Mouse (Mus musculus): Measurements from ENCODE around the gene Prr22. TPM values are rescaled to one million over a fixed set of nuclear protein-coding genes. Genes with fewer than 3 reads are reported as not detected.

The Prr22 gene
- polyA plus RNA-seq, 1 experiment from 2014 or later: 1.0 TPM

Other genes with a start within 250 kb of the Prr22 start
- 0.28 and 0.62 TPM in 2 replicates for gene Gm20219, start 215.9 kb upstream of the Prr22 start, polyA plus RNA-seq (2014; fragmentation: Nextera tagmentation; extraction: Ambion mirVana)
- gene Safb2, start 185.7 kb upstream of the Prr22 start, polyA plus RNA-seq (2014; fragmentation: Nextera tagmentation; extraction: Ambion mirVana): 47.7 and 48.0 TPM in 2 replicates
- 65.9 and 77.3 TPM in 2 replicates for gene Safb, start 185.4 kb upstream of the Prr22 start, polyA plus RNA-seq (2014; fragmentation: Nextera tagmentation; extraction: Ambion mirVana)
- 284 and 290 TPM in 2 replicates for gene 2410015M20Rik, start 160.5 kb upstream of the Prr22 start, polyA plus RNA-seq (2014; fragmentation: Nextera tagmentation; extraction: Ambion mirVana)
- 1,303 and 1,414 TPM in 2 replicates for gene Rpl36, start 156.8 kb upstream of the Prr22 start, polyA plus RNA-seq (2014; fragmentation: Nextera tagmentation; extraction: Ambion mirVana)
- gene Lonp1, start 143.4 kb upstream of the Prr22 start, polyA plus RNA-seq (2014; fragmentation: Nextera tagmentation; extraction: Ambion mirVana): 54.1 and 62.2 TPM in 2 replicates
- 0.20 and 0.42 TPM in 2 replicates for gene Catsperd, start 142.1 kb upstream of the Prr22 start, polyA plus RNA-seq (2014; fragmentation: Nextera tagmentation; extraction: Ambion mirVana)
- 65.9 and 66.2 TPM in 2 replicates for gene Ranbp3, start 97.0 kb upstream of the Prr22 start, polyA plus RNA-seq (2014; fragmentation: Nextera tagmentation; extraction: Ambion mirVana)
- 651 and 677 TPM in 2 replicates for gene Ndufa11, start 52.5 kb upstream of the Prr22 start, polyA plus RNA-seq (2014; fragmentation: Nextera tagmentation; extraction: Ambion mirVana)
- 11.9 and 13.4 TPM in 2 replicates for gene Vmac, start 52.2 kb upstream of the Prr22 start, polyA plus RNA-seq (2014; fragmentation: Nextera tagmentation; extraction: Ambion mirVana)
- 4.6 and 5.2 TPM in 2 replicates for gene Nrtn, start 12.7 kb upstream of the Prr22 start, polyA plus RNA-seq (2014; fragmentation: Nextera tagmentation; extraction: Ambion mirVana)
- gene Dus3l, start 5.5 kb upstream of the Prr22 start, polyA plus RNA-seq (2014; fragmentation: Nextera tagmentation; extraction: Ambion mirVana): 28.4 and 32.1 TPM in 2 replicates
- gene Rfx2, start 60.8 kb downstream of the Prr22 start, polyA plus RNA-seq (2014; fragmentation: Nextera tagmentation; extraction: Ambion mirVana): 3.2 and 3.3 TPM in 2 replicates
- gene Acsbg2, start 104.2 kb downstream of the Prr22 start, polyA plus RNA-seq (2014; fragmentation: Nextera tagmentation; extraction: Ambion mirVana): not detected in 2 replicates
- gene 1700061G19Rik, start 105.2 kb downstream of the Prr22 start, polyA plus RNA-seq (2014; fragmentation: Nextera tagmentation; extraction: Ambion mirVana): 0.26 and 0.44 TPM in 2 replicates
- 14.2 and 20.1 TPM in 2 replicates for gene Mllt1, start 165.2 kb downstream of the Prr22 start, polyA plus RNA-seq (2014; fragmentation: Nextera tagmentation; extraction: Ambion mirVana)
- gene Acer1, start 211.9 kb downstream of the Prr22 start, polyA plus RNA-seq (2014; fragmentation: Nextera tagmentation; extraction: Ambion mirVana): not detected in 2 replicates
- gene Clpp, start 220.1 kb downstream of the Prr22 start, polyA plus RNA-seq (2014; fragmentation: Nextera tagmentation; extraction: Ambion mirVana): 124 and 130 TPM in 2 replicates
- gene Alkbh7, start 227.1 kb downstream of the Prr22 start, polyA plus RNA-seq (2014; fragmentation: Nextera tagmentation; extraction: Ambion mirVana): 49.4 and 50.8 TPM in 2 replicates
- gene Pspn, start 229.8 kb downstream of the Prr22 start, polyA plus RNA-seq (2014; fragmentation: Nextera tagmentation; extraction: Ambion mirVana): 0.50 and 0.72 TPM in 2 replicates
- 40.0 and 41.3 TPM in 2 replicates for gene Gtf2f1, start 241.0 kb downstream of the Prr22 start, polyA plus RNA-seq (2014; fragmentation: Nextera tagmentation; extraction: Ambion mirVana)
- gene Gm17949, start 241.2 kb downstream of the Prr22 start, polyA plus RNA-seq (2014; fragmentation: Nextera tagmentation; extraction: Ambion mirVana): 0.17 and 0.18 TPM in 2 replicates